Mouse (Mus musculus) bone marrow, adult 2 months (tissue): ENCODE data around the gene Pdss2. TPM values are rescaled to one million over a fixed set of nuclear protein-coding genes. Genes with fewer than 3 reads are reported as not detected.

Source experiments
- H3K27ac ChIP-seq: fragments of 200-500 bp; 2 replicates; pipeline ENCODE4 v1.5.1; 2012; ENCODE audit warnings: low read depth, mild to moderate bottlenecking, control low read depth, inconsistent platforms, low read length; ENCODE audit not compliant: control insufficient read depth, poor library complexity, insufficient read depth
- H3K4me1 ChIP-seq: fragments of 200-500 bp; 2 replicates; pipeline ENCODE4 v1.6.1; 2011; ENCODE audit warnings: low read length; ENCODE audit not compliant: control insufficient read depth, insufficient read depth
- H3K4me3 ChIP-seq: fragments of 200-500 bp; replicated peaks from 2 replicates; pipeline ENCODE3; 2011; ENCODE audit warnings: mild to moderate bottlenecking, low read depth, low read length, control low read depth; ENCODE audit not compliant: control insufficient read depth
- CTCF ChIP-seq: fragments of 200-500 bp; IDR thresholded peaks from 2 replicates; pipeline ENCODE4 v1.5.1; 2011; ENCODE audit warnings: low read length, control low read depth; ENCODE audit not compliant: control insufficient read depth, insufficient read depth
- POLR2A ChIP-seq: fragments of 200-500 bp; IDR thresholded peaks from 2 replicates; pipeline ENCODE4 v1.6.1; 2011; ENCODE audit warnings: low read depth, mild to moderate bottlenecking, control low read depth, low read length, borderline replicate concordance; ENCODE audit not compliant: control insufficient read depth
- WGBS: fragments of 180-500 bp; shearing (Covaris S2); methylation state at CpG from one replicate; pipeline ENCODE4 v1.1.7; 2018; 5-methylcytosine and 5-hydroxymethylcytosine counted together
- polyA plus RNA-seq: library from polyadenylated mRNA; stranded (reverse); fragments of >200 nt; gene quantifications from 2 replicates; pipeline ENCODE4 v1.2.4, GENCODE M21; 2011; ENCODE audit warnings: low replicate concordance; ENCODE audit not compliant: missing spikeins, insufficient read depth, insufficient read length

Pdss2 gene
- polyA plus RNA-seq, 1 experiment, result 10.9 TPM

- WGBS, result 93% methylated on average over 10 of the region's 10 CpGs
- Histone ChIP-seq H3K4me3 (no peak overlapping the region), H3K4me1 (no peaks in the 10 kb centered on the region), H3K27ac (no peak overlapping the region)
- no peak for TF ChIP-seq POLR2A
- TF ChIP-seq CTCF, result no peak
Measured at GRCm38 (mm10) chr10:43512976-43513375, 291.7 kb downstream of the Pdss2 start.

Other genes with a start within 250 kb of the Pdss2 start
- 0.59 TPM in 1 of 2 replicates, not detected in the other for gene Sobp, start 47.0 kb upstream of the Pdss2 start, polyA plus RNA-seq
- gene 9030612E09Rik, start 46.8 kb upstream of the Pdss2 start, polyA plus RNA-seq, result 1.2 and 1.9 TPM in 2 replicates